Mouse (Mus musculus) CH12.LX (cell line): ENCODE results near the gene Cycs.

Source experiments
- CHD2 ChIP-seq: IDR thresholded peaks from 2 replicates; pipeline ENCODE4 v1.6.1; 2011; ENCODE audit warnings: low read length, improper control_type of control experiment
- CTCF ChIP-seq, 2 experiments: IDR thresholded peaks in 1 of 2; conservative IDR thresholded peaks in 1 of 2; 2 replicates each; pipeline ENCODE4 v1.5.1; 2011 to 2012; ENCODE audit warnings: low read depth in 2 of 2, low read length in 2 of 2, improper control_type of control experiment in 1 of 2, inconsistent platforms in 1 of 2, mild to moderate bottlenecking in 1 of 2, moderate library complexity in 1 of 2
- MAZ ChIP-seq: IDR thresholded peaks from 2 replicates; pipeline ENCODE4 v1.6.1; 2012; ENCODE audit warnings: low read depth, mild to moderate bottlenecking, inconsistent platforms, low read length, improper control_type of control experiment, moderate library complexity
- TBP ChIP-seq: conservative IDR thresholded peaks from 2 replicates; pipeline ENCODE4 v1.6.1; 2011; ENCODE audit warnings: low read depth, low read length, improper control_type of control experiment
- USF1 ChIP-seq: IDR thresholded peaks from 2 replicates; pipeline ENCODE4 v1.6.1; 2014; ENCODE audit warnings: low read depth, mild to moderate bottlenecking, inconsistent platforms, low read length, improper control_type of control experiment

DNA sequence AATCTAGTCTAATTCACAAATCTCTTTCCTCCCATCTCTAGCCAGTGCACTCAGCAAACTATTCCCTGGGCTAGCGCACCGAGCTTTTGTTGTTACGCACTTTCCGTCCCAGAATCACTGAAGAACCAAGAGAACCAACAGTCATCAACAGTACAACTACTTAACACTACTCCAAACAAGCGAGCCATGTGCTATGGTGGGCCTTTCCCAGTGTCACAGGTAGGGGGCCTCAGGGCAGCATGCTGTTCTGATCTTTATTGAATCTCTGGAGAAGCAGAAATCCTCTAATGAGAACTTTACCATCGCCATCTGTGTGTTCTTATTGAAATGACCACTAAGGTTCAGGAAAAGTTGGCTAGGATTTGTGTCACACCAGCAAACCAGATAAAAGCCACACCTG is 8.8 kb downstream of the Cycs start:
- TF ChIP-seq CTCF (conservative IDR thresholded peaks at IDR 0.05 in 1 of 2, IDR thresholded peaks at IDR 0.05 in 1 of 2; ENCODE audit: low read depth in 2 of 2, low read length in 2 of 2), result peak in 1 of 2 experiments; percentile 44; a peak in 2 of 4 replicates
- TF ChIP-seq MAZ, result no peak
- no peak for TF ChIP-seq TBP
- no peak for TF ChIP-seq CHD2
- no peak for TF ChIP-seq USF1
